Mouse (Mus musculus): ENCODE measurements around the gene Gm20431. TPM values are rescaled to one million over a fixed set of nuclear protein-coding genes. Genes with fewer than 3 reads are reported as not detected.

Gene Gm20431
- polyA plus RNA-seq, 1 experiment: 0.44 TPM

DNA sequence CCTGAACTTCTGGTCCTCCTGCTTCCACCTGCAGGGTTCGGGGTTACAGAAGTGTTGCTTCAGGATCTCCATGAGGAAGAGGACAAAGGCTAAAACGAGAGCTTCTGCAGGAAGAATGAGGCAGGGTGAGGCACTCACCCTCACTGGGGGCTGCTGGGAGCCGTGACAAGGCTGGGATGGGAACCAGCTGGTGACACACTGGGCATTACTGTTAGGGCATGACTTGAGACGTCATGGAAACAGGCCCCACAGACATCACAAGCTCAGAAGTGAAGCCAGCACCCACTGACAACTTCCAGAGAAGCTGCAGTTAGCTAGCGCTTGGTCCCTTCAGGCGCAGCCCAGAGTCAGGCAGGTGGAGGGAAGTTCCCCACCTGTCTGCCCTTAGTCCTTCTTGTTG lies 61.4 kb downstream of the Gm20431 start:
- TF ChIP-seq CTCF (IDR thresholded peaks at IDR 0.05; ENCODE audit: control insufficient read depth, insufficient read depth, insufficient read length): no peak
- TF ChIP-seq USF1 (IDR thresholded peaks at IDR 0.05; ENCODE audit: low read depth): no peak
- no peak for TF ChIP-seq MYOG (IDR thresholded peaks at IDR 0.05; ENCODE audit: control insufficient read depth, extremely low read depth, insufficient read length)
- no peaks in the 10 kb centered on the region for H3K79me2 ChIP-seq (ENCODE audit: control insufficient read depth, insufficient read depth)
- no peaks in the 10 kb centered on the region for H3K36me3 ChIP-seq (ENCODE audit: control insufficient read depth, insufficient read depth)
- H3K79me3 ChIP-seq (ENCODE audit: low read depth): no peaks in the 10 kb centered on the region
- no peak overlapping the region for H3ac ChIP-seq (ENCODE audit: control insufficient read depth, insufficient read length, low read depth)
- H3K4me3 ChIP-seq (ENCODE audit: insufficient read depth, poor library complexity, severe bottlenecking): no peak overlapping the region
- no peaks in the 10 kb centered on the region for H3K27me3 ChIP-seq (ENCODE audit: control insufficient read depth, insufficient read depth, insufficient read length)

DNA sequence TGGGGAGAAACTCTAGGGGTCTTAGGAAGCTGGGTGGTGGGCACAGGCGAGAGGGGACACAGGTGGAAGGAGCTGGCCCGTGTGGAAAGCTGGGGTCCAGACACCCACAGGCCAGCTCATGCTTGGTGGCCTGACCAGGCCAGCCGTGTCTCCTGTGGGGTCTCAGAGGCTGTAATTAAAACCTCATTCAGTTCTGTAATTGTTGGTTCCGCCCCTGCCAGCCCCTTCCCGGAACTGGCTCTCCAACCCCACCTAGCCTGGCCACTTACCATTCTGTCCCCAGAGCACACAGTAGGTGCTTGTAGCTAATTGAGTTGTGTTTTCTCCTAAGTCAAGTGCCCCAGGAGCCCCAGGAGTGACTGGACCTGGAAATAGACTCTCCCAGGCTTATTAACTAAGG lies 62.1 kb downstream of the Gm20431 start:
- TF ChIP-seq CEBPB (IDR thresholded peaks at IDR 0.05; ENCODE audit: low read depth): no peak
- no peak for TF ChIP-seq MYOG (IDR thresholded peaks at IDR 0.05; ENCODE audit: control insufficient read depth, extremely low read depth, insufficient read length)
- no peak for TF ChIP-seq CTCF (IDR thresholded peaks at IDR 0.05; ENCODE audit: control insufficient read depth, insufficient read depth, insufficient read length)
- TF ChIP-seq USF1 (IDR thresholded peaks at IDR 0.05; ENCODE audit: low read depth): no peak
- no peaks in the 10 kb centered on the region for H3K36me3 ChIP-seq (ENCODE audit: control insufficient read depth, insufficient read depth)
- no peaks in the 10 kb centered on the region for H3K79me2 ChIP-seq (ENCODE audit: control insufficient read depth, insufficient read depth)
- no peak overlapping the region for H3ac ChIP-seq (ENCODE audit: control insufficient read depth, insufficient read length, low read depth)
- H3K4me3 ChIP-seq (ENCODE audit: insufficient read depth, poor library complexity, severe bottlenecking): no peak overlapping the region
- H3K27me3 ChIP-seq (ENCODE audit: control insufficient read depth, insufficient read depth, insufficient read length): no peaks in the 10 kb centered on the region
- no peaks in the 10 kb centered on the region for H3K79me3 ChIP-seq (ENCODE audit: low read depth)

DNA sequence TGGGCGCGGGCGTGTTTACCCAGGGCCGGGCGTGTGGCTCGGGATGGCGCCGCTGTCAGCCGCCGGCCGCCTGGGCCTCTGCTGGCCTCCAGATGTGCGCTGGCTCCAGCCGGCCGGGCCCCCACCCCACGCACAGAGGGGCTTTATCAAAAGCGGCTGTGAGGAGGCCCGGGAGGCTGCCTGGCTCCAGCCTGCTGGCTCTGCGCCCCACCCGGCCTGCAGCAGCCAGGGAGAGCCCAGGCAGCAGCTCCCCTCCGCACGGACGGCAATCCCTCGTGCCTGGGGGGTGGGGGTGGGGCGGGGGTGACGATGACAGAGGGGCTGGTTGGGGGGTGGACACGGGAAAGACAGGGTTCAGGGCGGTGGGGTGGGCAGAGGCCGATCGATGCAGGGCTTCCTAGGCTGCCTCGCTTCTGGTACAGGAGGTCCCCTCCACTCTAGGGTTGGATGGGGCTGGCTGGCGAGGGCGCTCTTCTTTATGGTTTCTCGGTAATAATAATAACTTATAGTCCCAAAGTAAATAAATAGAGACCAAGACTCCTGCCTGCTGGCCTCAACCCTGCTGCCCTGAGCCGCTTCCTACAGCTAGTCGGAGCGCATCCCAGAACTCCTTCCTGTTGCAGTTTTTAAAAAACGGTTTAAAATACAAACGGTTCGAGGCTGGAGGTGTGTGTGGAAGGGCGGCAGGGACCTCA lies 63.7 kb downstream of the Gm20431 start:
- Histone ChIP-seq H3ac (ENCODE audit: control insufficient read depth, insufficient read length, low read depth) (no peak overlapping the region), H3K27me3 (ENCODE audit: control insufficient read depth, insufficient read depth, insufficient read length) (no peaks in the 10 kb centered on the region), H3K79me2 (ENCODE audit: control insufficient read depth, insufficient read depth) (no peaks in the 10 kb centered on the region), H3K36me3 (ENCODE audit: control insufficient read depth, insufficient read depth) (no peaks in the 10 kb centered on the region), H3K79me3 (ENCODE audit: low read depth) (no peaks in the 10 kb centered on the region), H3K4me3 (ENCODE audit: insufficient read depth, poor library complexity, severe bottlenecking) (no peak overlapping the region)
- TF ChIP-seq MYOG (IDR thresholded peaks at IDR 0.05; ENCODE audit: control insufficient read depth, extremely low read depth, insufficient read length) (no peak), CTCF (IDR thresholded peaks at IDR 0.05; ENCODE audit: control insufficient read depth, insufficient read depth, insufficient read length) (no peak), FOSL1 (IDR thresholded peaks at IDR 0.05; ENCODE audit: insufficient read depth, low read length, poor library complexity, severe bottlenecking) (no peak), MAX (IDR thresholded peaks at IDR 0.05) (no peak), USF1 (IDR thresholded peaks at IDR 0.05; ENCODE audit: low read depth) (no peak), CEBPB (IDR thresholded peaks at IDR 0.05; ENCODE audit: low read depth) (no peak)

DNA sequence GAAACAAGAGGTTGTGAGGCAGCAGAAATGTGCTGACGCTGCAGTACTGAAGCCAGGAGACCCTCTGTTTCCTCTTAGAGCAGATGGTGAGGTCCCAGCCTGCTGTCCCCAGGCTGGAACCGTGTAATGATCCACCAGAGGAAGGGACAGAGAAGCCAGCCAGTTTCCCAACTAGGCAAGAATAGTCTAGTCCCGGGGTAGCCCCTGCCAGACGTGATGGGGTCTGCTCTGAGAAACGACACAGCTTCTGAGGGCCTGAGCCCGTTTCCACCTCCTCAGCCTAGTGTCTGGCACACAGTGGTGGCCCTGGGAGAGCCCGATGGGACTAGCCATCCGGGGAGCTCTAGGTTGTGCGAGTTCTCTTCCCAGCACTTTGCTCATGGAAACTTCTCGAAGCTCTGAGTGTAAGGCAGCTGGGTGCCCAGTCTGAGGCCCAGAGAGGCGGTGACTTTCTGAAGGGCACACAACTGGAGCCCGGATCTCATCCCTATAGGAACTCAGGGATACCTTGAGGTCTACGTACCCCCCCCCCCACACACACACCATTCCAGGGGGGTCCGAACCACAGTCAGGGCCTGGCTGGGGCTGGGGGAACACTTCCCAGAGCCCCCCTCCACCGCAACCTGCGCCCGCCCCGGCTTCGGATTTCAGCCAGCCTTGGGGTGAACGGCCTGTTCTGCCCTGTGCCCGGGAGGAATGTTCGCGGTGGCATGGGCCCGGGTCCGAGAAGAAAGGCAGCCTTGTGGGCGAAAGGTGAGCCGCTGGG lies 64.4 kb downstream of the Gm20431 start:
- Histone ChIP-seq H3K36me3 (ENCODE audit: control insufficient read depth, insufficient read depth) (no peaks in the 10 kb centered on the region), H3K79me3 (ENCODE audit: low read depth) (no peaks in the 10 kb centered on the region), H3K4me3 (ENCODE audit: insufficient read depth, poor library complexity, severe bottlenecking) (no peak overlapping the region), H3ac (ENCODE audit: control insufficient read depth, insufficient read length, low read depth) (no peak overlapping the region), H3K79me2 (ENCODE audit: control insufficient read depth, insufficient read depth) (no peaks in the 10 kb centered on the region), H3K27me3 (ENCODE audit: control insufficient read depth, insufficient read depth, insufficient read length) (no peaks in the 10 kb centered on the region)
- no peak for TF ChIP-seq MYOD1 (IDR thresholded peaks at IDR 0.05; ENCODE audit: control insufficient read depth, insufficient read length, low read depth)
- TF ChIP-seq MYOG (IDR thresholded peaks at IDR 0.05; ENCODE audit: control insufficient read depth, extremely low read depth, insufficient read length): no peak
- no peak for TF ChIP-seq CEBPB (IDR thresholded peaks at IDR 0.05; ENCODE audit: low read depth)
- no peak for TF ChIP-seq USF1 (IDR thresholded peaks at IDR 0.05; ENCODE audit: low read depth)
- no peak for TF ChIP-seq CTCF (IDR thresholded peaks at IDR 0.05; ENCODE audit: control insufficient read depth, insufficient read depth, insufficient read length)
- TF ChIP-seq MAX (IDR thresholded peaks at IDR 0.05): no peak
- no peak for TF ChIP-seq FOSL1 (IDR thresholded peaks at IDR 0.05; ENCODE audit: insufficient read depth, low read length, poor library complexity, severe bottlenecking)

DNA sequence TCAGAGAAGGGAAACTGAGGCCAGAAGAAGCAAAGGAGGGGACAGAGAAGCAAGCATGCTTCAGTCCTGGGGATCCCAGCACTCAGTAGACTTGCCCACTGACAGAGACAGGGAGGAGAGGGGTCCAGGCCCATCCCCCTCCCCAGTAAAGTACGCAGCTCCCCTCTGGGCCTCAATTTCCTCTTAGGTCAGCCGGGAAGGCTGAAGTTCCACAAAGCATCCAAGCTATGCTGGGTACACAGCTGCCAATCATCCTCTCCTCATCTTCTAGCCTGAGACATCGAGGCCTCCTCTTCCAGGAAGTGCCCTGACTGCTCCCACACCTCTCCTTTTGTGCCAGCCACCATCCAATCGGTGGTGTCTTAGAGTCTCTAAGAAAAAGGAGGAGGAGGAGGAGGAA lies 65.0 kb downstream of the Gm20431 start:
- TF ChIP-seq MAX (IDR thresholded peaks at IDR 0.05) (no peak), USF1 (IDR thresholded peaks at IDR 0.05; ENCODE audit: low read depth) (no peak), MYOD1 (IDR thresholded peaks at IDR 0.05; ENCODE audit: control insufficient read depth, insufficient read length, low read depth) (no peak), FOSL1 (IDR thresholded peaks at IDR 0.05; ENCODE audit: insufficient read depth, low read length, poor library complexity, severe bottlenecking) (no peak), CEBPB (IDR thresholded peaks at IDR 0.05; ENCODE audit: low read depth) (no peak), CTCF (IDR thresholded peaks at IDR 0.05; ENCODE audit: control insufficient read depth, insufficient read depth, insufficient read length) (no peak), MYOG (IDR thresholded peaks at IDR 0.05; ENCODE audit: control insufficient read depth, extremely low read depth, insufficient read length) (no peak)
- Histone ChIP-seq H3K27me3 (ENCODE audit: control insufficient read depth, insufficient read depth, insufficient read length) (no peaks in the 10 kb centered on the region), H3K79me3 (ENCODE audit: low read depth) (no peaks in the 10 kb centered on the region), H3K4me3 (ENCODE audit: insufficient read depth, poor library complexity, severe bottlenecking) (no peak overlapping the region), H3K79me2 (ENCODE audit: control insufficient read depth, insufficient read depth) (no peaks in the 10 kb centered on the region), H3K36me3 (ENCODE audit: control insufficient read depth, insufficient read depth) (no peaks in the 10 kb centered on the region), H3ac (ENCODE audit: control insufficient read depth, insufficient read length, low read depth) (no peak overlapping the region)

Data from C2C12 (cell line).